9 mouse cellular contexts compared by ENCODE assay signal in the genomic region with DNA sequence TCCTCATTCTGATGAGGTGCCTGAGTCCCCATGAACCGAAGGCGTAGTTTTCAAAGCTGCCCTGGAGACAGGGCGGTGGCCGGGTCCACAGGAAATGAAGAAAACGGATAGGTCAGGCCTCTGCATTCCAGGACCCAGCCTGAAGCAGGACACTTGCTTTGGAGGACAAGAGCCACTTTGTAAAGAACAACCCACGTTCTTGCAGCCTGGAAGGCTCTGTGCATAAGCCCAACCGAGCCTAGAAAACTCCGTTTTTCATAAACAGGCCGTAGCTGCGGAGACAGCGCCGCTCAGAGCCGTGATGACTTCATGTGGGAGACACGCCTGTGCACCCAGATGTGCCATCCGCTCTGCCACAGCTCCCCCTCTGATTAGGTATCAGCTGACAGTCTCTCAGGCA.
DNase-seq lines count a peak whose midpoint lies in the region; ATAC-seq lines count a peak whose summit lies in the region.
"Had no signal": no experiment of that assay in that cellular context is flagged by ENCODE, and none has a peak within 500 bp of the region (broad histone marks: within the 10 kb centered on the region; RNA-seq: fewer than 3 reads in every experiment).

No protein-coding gene starts in this region.

- H3K27ac ChIP-seq in heart, embryonic 16.5 days (ENCODE audit: low read length) = no peak overlapping the region
- H3K27ac ChIP-seq in liver, embryonic 11.5 days (ENCODE audit: low read depth, low read length) = no peak overlapping the region

- peaks cover 5% of the 10 kb centered on the region for H3K9me3 ChIP-seq in heart, embryonic 16.5 days (replicated peaks; ENCODE audit: control insufficient read depth, low read length)
- no peaks in the 10 kb centered on the region for H3K9me3 ChIP-seq in liver, embryonic 11.5 days (ENCODE audit: control insufficient read depth, low read length)

- ATAC-seq in heart, embryonic 16.5 days (replicated peaks; ENCODE audit: extremely low read depth, insufficient read depth, low FRiP score) = peak; percentile 52
- ATAC-seq in liver, embryonic 11.5 days (replicated peaks; ENCODE audit: low FRiP score) = no peak

- no peaks in the 10 kb centered on the region for H3K36me3 ChIP-seq in heart, embryonic 16.5 days (ENCODE audit: control insufficient read depth, insufficient read depth)
- no peaks in the 10 kb centered on the region for H3K36me3 ChIP-seq in liver, embryonic 11.5 days (ENCODE audit: control insufficient read depth, insufficient read depth, low read length)
- H3K36me3 ChIP-seq: G1E had no signal

- H3K4me3 ChIP-seq in heart, embryonic 16.5 days (ENCODE audit: low read length) = no peak overlapping the region
- H3K4me3 ChIP-seq in liver, embryonic 11.5 days (ENCODE audit: low read depth, low read length) = no peak overlapping the region

- H3K27me3 ChIP-seq in heart, embryonic 16.5 days (ENCODE audit: control insufficient read depth, insufficient read depth, low read length) = no peaks in the 10 kb centered on the region
- no peaks in the 10 kb centered on the region for H3K27me3 ChIP-seq in liver, embryonic 11.5 days (replicated peaks; ENCODE audit: control insufficient read depth, insufficient read depth, low read length)

- peaks cover 2% of the 10 kb centered on the region; the same call in 1 of the 2 replicates for H3K4me1 ChIP-seq in heart, embryonic 16.5 days (ENCODE audit: control insufficient read depth, insufficient read depth, low read length)
- no peaks in the 10 kb centered on the region for H3K4me1 ChIP-seq in liver, embryonic 11.5 days (replicated peaks; ENCODE audit: control insufficient read depth, insufficient read depth, low read length)

- WGBS in heart, embryonic 16.5 days = 55% methylated on average over 15 of the region's 15 CpGs
- WGBS in liver, embryonic 11.5 days = 72% methylated on average over 15 of the region's 15 CpGs

- H3K9ac ChIP-seq in heart, embryonic 16.5 days (ENCODE audit: low read length) = no peak overlapping the region
- H3K9ac ChIP-seq in liver, embryonic 11.5 days (ENCODE audit: low read depth, low read length) = no peak overlapping the region

- no peak overlapping the region for H3K4me2 ChIP-seq in heart, embryonic 16.5 days (ENCODE audit: low read depth, low read length)
- H3K4me2 ChIP-seq in liver, embryonic 11.5 days = no peak overlapping the region

- peak; percentile 21 for DNase-seq in kidney, adult 18-20 months
- DNase-seq in kidney, adult 11 months = no peak
- DNase-seq in brain, adult 2 months (ENCODE audit: low read depth, low spot score) = peak; percentile 19
- DNase-seq in kidney, postnatal 36 days = peak; percentile 29 to 42
- DNase-seq in testis, postnatal 14 days (ENCODE audit: low spot score) = no peak
- no peak for DNase-seq in liver, embryonic 11.5 days (ENCODE audit: low spot score)
- no peak for DNase-seq in cerebellum, adult 11 months

Comparison
In these comparisons a context has a peak if more than half of its experiments do, and no peak if none do; other contexts are left out.
1. DNase-seq: peak in kidney, adult 18-20 months (single experiment), brain, adult 2 months (single experiment) and kidney, postnatal 36 days (2 of 2); none in kidney, adult 11 months (single experiment), testis, postnatal 14 days (single experiment), liver, embryonic 11.5 days (single experiment) and cerebellum, adult 11 months (single experiment).